Mouse (Mus musculus) cerebellum, adult 2 months (tissue): Measurements from ENCODE around the gene Dync2li1.

Experiments
- CTCF ChIP-seq: fragments of 200-500 bp; IDR thresholded peaks from 2 replicates; pipeline ENCODE4 v1.5.1; 2011; ENCODE audit warnings: low read depth, mild to moderate bottlenecking, control low read depth, low read length, moderate library complexity, borderline replicate concordance; ENCODE audit not compliant: insufficient read depth
- POLR2A ChIP-seq: fragments of 200-500 bp; IDR thresholded peaks from 2 replicates; pipeline ENCODE4 v1.6.1; 2011; ENCODE audit warnings: low read length, control low read depth, borderline replicate concordance; ENCODE audit not compliant: insufficient read depth

DNA sequence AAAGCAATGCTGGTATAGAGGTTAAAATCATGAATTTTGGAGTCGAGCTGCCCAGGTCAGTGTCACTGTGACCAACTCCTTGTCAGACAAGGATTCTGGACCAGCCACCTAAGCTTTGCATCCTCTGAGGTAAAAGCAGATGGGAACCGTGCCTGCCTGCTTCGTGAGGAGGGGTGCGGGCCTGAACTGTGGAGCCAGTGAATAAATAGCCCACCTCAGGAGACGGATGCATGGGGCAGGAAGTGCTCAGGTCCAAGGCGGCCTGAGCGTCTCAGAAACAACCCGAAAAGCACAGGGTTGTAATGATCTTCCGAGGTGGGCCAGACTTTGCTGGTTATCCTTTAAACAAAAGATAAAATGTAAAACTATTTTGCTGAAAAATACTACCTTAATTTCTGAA, 18.8 kb downstream of the Dync2li1 start:
- no peak for TF ChIP-seq POLR2A
- no peak for TF ChIP-seq CTCF
